Mouse (Mus musculus) stomach, postnatal 0 days (tissue): ENCODE results near the gene Zer1.
A peak's percentile ranks its signal among the peaks of the same experiment; 100 is the strongest.

ENCODE experiments used
- CTCF ChIP-seq: IDR thresholded peaks from 2 replicates; pipeline ENCODE4 v1.5.1; 2016; ENCODE audit warnings: antibody characterized with exemption, low read depth, mild to moderate bottlenecking, moderate library complexity
- EP300 ChIP-seq: optimal IDR thresholded peaks from 2 replicates; pipeline ENCODE3; 2016; ENCODE audit warnings: antibody characterized with exemption

DNA sequence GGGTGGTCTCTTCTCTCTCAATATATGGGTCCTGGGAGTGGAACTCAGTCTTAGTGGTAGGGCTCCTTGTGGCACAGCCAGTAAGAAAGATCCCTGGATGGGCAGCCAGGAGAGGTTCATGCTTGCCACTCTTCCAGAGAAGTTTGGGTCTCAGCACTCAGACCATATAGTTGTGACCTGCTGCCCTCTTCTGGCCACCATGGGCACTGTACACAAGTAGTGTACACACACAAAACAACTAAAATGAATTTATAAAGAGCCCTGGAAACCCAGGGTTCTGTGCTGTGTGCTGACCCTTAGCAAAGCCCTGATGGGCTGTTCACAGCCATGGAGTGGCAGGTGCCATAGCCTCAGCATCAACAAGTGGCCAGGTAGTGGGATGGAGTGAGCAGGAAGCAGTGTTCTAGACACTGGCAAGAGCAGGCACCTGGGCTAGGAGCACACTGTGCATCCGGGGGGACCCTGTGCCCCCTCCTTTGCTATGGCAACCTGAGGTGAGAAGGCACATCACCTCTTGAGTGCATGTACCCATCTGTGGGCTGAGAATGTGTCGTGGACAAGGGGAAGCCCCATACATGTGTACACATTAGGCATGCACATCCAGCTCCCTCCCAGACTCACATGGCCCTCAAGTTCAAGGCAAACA lies 28.4 kb downstream of the Zer1 start:
- TF ChIP-seq CTCF (peak; percentile 84), EP300 (no peak)
